Mouse (Mus musculus): ENCODE results near the gene Samd13.

Gene Samd13

GRCm38 (mm10) chr3:146684811-146685675 is at the start of gene Samd13:
TSS of gene Samd13 (minus strand) at chr3:146685592.
- peak; percentile 5 for DNase-seq

DNA sequence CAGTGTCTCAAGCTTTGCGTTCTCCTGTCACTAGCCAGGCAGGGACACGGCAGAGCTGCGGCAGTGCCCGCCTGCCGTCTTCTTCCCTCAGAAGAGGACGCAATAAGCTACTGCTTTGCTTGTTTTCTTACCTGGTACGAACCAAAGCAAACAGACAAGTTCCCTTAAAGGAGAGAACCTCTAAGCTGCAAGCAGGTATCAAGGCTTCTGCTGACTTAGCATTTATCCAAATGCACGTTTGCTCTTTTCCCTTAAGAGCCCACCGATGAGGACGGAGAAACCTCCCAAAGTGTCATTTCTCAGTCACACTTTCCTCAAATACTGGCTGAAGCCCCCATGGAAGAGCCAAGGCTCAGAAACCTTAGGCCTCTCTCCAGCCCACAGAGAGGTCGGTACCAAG is 46.1 kb upstream of the Samd13 start:
- no peak for DNase-seq

DNA sequence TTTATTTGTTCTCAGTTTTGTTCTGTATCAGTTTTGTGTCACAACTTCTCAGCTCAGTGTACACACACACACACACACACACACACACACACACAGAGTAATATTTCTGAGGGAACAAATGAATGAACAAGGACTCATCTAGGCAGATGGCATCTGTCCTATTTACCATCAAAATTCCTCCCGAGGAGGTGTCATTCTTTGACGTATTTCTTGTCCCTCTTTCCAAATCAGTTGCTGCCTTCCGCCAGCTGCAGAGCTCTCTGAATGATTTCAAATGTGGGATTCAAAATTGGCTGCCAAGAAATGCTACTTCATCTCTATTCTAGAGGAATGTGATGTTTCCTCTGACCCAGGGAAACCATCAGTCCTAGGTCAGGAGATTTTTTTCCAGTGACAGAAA is 37.6 kb upstream of the Samd13 start:
- DNase-seq, result no peak

- no peak for DNase-seq
Measured at GRCm38 (mm10) chr3:146719696-146720095, 34.3 kb upstream of the Samd13 start.

DNA sequence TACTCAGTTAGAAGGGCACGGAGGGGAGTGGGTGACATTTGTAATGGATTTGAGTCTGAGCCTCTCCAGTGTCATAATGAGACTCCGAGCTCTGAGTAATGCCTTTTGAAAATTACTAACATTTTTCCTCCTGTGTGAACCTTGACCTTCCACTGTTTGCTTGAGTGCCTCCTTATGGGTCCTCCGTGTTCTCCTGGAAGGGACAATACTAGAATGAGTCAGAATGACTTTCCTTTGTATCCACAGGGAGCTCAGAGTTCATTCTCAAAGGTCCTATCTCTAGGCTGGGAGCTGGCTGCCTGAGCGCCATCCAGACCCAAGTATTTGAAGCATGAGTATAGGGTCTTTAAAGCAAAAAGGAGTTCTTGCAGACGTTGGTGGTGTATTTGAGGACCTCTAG is 32.9 kb upstream of the Samd13 start:
- DNase-seq, result no peak

GRCm38 (mm10) chr3:146712305-146712704 is 26.9 kb upstream of the Samd13 start:
- no peak for DNase-seq

GRCm38 (mm10) chr3:146711559-146711958 is 26.2 kb upstream of the Samd13 start:
- DNase-seq, result no peak

DNA sequence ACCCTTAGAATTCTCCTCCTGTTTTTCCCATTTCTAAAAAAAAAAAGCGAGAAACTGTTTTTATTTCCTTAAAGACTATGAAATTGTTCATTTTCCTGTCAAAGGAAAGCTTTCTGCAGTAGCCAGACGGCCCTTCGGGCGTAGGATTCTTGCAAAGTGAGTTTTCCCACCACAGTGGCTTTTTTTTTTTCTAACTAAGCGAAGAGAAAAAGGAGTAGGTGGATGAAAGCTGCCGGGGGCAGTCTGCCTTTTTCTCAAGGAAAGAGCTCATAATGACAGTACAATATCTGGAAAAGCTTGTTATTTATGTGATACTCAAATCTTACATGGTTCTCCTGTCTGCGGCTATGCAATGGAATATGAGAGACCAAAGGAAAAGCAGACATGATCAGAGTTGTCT is 25.7 kb upstream of the Samd13 start:
- DNase-seq, result no peak

GRCm38 (mm10) chr3:146709086-146709485 is 23.7 kb upstream of the Samd13 start:
- no peak for DNase-seq

- no peak for DNase-seq
Measured at GRCm38 (mm10) chr3:146708381-146708780, 23.0 kb upstream of the Samd13 start.

DNA sequence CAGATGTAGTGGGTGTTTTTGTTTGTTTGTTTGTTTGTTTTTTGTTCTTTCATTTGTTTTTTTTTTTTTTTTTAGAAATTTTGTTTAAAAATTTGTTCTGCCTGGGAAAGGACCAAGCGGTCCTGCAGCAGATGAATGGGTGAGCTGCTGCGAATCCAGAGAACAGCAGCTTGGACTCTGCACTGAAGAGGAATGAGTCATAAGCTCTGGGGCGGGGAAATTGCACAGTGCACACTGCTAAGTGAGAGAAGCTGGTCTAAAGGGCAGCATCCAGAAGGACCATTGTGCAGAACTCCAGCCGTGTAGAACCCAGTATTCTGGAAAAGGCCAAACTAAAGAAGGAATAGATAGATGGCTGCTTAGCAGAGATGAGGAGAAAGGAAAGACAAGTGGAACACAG is 18.7 kb upstream of the Samd13 start:
- no peak for DNase-seq

DNA sequence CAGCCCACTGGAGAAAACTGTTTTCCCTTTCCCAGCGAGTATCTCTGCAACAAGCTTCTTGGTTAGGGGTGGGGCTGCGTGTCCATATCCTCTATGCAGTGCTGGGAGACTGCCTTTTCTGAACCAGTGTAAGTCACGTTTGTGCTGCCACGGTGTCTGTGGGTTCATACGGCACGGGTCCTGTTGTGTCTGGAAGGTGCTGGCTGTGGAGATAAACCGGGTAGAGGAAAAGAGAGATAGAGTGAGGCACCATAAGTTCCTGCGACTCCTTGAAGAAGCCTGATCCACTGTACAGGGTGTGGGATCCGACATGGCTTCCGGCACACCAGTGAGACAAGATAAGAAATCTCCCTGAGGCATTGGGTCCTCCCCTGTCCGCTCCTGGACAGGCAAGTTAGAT is 14.7 kb upstream of the Samd13 start:
- no peak for DNase-seq

DNA sequence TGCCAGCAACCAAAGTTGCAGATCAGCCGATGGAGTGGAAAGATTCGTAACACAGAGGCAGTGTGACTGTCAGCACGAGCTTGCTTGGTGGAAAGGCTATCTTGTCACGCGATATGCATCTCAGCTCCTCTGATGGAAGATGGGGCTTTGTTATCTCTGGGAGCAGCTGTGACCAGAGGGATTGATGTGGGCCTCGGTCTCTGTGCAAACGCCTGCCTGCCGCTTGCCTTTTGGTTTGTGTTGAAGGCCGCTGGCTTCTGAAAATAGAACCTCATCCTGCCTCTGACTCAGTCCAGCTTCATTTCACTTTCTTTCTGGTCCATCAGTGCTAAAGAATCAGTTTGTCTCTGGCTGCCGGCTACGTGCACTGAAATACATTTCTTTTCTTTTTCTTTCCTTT is 13.6 kb upstream of the Samd13 start:
- no peak for DNase-seq

GRCm38 (mm10) chr3:146692547-146692946 is 7.2 kb upstream of the Samd13 start:
- DNase-seq, result no peak

DNA sequence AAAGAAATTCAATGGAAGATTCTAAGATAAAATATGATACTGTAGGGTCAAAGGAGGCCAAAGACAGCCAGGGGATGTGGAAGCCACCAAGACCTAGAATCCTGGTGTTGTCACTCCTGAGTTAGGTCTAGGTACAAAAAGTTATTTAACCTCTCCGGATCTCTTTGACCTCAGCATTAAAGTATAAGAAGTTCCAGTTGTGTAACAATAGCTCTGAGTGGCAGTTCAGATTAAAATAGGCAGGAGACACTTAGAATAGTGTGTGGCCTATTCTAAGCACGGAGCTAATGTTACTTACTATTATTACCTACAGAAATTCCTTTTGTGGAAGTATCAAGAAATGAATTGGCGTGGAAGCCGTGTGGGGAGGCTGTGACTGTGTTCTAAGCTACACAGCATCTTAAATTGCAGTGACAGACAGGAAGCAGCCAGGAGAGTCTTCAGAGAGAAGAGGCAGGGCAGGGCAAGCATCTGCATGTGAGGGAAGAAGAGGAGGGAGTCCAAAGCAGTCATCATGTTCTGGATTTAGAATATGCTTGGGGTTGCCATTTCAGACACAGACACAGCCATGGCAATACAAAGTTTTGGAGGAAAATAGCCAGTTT is 1.8 kb upstream of the Samd13 start:
- no peak for DNase-seq

DNA sequence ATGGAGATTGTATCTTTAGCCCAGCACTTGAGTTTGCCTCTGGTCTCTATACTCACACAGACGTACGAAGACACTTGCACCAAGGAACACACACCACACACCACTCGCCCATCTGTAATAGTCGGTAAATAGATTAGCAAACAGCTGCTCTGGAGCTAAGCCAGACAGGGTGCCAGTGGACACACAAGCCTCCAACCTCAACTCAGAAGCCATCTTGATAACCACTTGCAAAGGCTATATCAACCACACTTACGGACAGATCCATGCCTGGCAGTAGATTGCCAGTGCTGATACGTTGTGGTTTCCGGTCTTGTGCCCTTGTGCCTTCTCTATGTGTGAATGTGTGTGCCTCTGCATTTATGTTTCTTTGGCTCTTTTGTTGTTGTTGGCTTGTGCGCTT is 1.0 kb upstream of the Samd13 start:
- no peak for DNase-seq

GRCm38 (mm10) chr3:146683095-146683494 is 2.3 kb downstream of the Samd13 start:
- no peak for DNase-seq

DNA sequence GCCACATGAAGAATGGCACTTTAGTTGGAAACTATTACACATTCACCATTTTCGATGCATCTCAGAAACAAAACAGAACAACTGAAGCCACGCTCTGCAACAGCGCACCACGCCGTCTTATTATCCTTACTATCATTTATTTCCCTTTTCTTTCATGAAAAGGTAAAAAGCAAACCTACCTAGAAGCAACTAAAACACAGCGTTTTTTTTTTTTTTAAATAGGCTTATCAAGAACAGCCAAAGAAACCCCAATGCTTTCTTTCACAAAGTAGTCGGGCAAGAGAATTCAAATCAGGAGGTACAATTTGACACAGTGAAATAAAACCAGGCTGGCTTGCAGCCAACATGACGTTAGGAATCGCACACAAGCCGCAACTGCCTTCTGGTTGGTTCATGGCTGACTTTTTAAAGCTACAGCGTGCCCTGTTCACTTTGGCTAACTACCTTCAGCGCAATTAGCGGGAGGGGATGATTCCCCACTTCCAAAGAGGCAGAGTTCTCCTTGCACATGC is 3.2 kb downstream of the Samd13 start:
- peak; percentile 37 for DNase-seq

GRCm38 (mm10) chr3:146681696-146682095 is 3.7 kb downstream of the Samd13 start:
- no peak for DNase-seq

GRCm38 (mm10) chr3:146680625-146681024 is 4.8 kb downstream of the Samd13 start:
- no peak for DNase-seq

DNA sequence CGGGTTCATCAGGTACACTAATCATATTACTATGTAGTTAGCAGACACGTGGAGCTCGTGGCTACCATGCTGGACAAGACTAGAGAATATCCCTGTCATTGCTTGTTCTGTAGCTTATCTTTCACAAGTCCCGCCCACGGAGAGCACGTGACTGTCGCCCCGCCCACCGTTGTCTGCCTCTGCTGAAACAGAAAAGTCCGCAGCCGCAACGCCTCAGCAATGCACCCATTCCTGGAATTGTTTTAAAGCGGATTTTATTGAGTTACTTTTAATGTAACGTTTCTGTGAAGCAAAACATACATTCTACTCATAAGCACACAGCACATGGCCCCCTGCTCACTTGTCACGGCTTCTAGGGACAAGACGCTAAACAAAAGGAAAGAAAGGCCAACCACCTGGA is 5.7 kb downstream of the Samd13 start:
- DNase-seq, result no peak

GRCm38 (mm10) chr3:146676193-146676592 is 9.2 kb downstream of the Samd13 start:
- no peak for DNase-seq

DNA sequence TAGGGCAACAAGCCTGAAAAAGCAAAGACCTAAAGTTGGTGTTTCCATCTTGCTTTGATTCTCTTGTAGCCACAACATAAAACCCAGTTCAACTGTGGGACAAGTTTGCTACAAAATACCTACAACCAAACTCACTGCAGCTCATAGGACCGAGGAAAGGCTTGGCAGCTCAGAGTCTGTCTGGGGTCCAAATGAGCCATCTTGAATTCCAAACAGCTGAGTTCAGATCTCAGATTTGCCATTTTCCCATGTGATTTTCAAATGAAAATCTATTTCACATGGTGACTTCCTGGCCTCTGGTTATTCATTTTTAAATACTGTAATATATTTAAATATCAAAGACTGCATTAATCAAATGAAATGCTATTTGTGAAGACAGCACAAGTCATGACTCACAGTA is 10.3 kb downstream of the Samd13 start:
- no peak for DNase-seq

DNA sequence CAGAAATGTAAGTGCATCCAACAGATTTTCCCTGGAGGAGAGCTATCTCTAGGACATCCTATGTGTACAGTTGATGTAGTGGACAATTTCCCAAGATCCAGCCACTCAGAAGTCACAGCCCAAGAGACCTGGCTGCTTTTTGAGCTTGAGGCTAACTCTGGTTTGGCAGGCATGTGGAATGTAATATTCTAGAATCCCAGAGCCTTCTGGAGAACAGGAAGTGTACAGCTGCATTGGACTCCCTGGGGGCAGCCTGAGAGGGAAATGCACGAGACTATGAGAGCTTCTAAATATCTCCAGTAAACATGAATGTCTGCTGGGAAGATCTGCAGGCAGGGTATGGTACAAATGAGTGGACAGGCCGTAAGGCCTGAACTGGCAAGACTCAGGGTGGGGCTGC is 14.3 kb downstream of the Samd13 start:
- DNase-seq, result no peak
